Mouse (Mus musculus) retina, postnatal 7 days (tissue): ENCODE results near the gene Olfr1382.
"Not testable (repeated sequence)": the region's sequence is repeated elsewhere in the genome, so short reads cannot be mapped to it uniquely, and the experiment has no call there.

ENCODE experiments used
- DNase-seq: peaks from one replicate; pipeline ENCODE4 v3.0.0-alpha.2; 2012; ENCODE audit warnings: low read depth, low spot score

The Olfr1382 gene

GRCm38 (mm10) chr11:49527947-49528346 is at the start of gene Olfr1382:
Olfr1382 (plus strand) TSS chr11:49528247.
- no peak for DNase-seq

DNA sequence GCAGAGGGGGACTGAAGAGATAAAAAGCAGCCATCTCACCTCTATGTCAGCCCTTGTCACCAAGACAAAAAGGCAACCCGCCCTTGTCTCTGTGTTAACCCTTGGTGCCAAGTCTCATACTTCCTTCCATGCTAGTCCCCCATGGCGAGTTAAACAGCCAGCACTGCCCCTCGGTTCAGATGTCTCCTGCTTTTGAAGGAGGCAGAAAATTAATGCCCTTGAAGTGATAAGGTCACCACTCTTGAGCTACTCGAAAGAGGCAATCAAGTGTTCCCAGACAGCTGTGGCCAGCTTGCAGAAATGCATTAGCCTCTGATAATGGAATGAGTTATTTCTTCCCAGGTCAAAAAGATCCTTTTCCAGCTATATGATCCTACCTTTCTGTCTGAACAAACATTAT is 42.1 kb upstream of the Olfr1382 start:
- DNase-seq, result no peak

DNA sequence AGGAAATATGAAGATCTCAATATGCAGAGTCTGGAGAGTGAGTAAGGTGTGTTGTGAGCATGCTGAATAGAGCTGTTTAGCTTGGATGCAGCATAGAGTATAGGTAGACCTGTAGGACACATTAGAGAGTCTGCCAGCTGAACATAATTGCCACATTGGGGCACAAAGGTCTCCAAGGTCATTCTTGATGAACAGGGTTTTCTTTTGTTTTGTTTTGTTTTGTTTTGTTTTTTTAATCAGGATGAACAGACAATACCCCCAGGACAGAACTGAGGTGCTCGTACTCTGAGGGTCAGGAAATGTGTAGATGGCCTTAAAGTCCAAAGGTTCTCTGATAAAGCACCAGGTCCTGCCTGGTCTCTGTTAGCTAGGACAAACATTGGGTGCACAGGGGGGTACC is 39.3 kb upstream of the Olfr1382 start, which contains the start of gene Olfr1385:
Gene Olfr1385, plus strand, starts transcription at position 301 of the 400 bp plus-strand sequence.
- DNase-seq, result not testable (repeated sequence)

GRCm38 (mm10) chr11:49518086-49518485 is 10.0 kb upstream of the Olfr1382 start:
- DNase-seq, result no peak

GRCm38 (mm10) chr11:49519348-49519747 is 8.7 kb upstream of the Olfr1382 start, which contains the start of gene Olfr1383:
Olfr1383 (plus strand) TSS chr11:49519648.
- DNase-seq, result no peak

DNA sequence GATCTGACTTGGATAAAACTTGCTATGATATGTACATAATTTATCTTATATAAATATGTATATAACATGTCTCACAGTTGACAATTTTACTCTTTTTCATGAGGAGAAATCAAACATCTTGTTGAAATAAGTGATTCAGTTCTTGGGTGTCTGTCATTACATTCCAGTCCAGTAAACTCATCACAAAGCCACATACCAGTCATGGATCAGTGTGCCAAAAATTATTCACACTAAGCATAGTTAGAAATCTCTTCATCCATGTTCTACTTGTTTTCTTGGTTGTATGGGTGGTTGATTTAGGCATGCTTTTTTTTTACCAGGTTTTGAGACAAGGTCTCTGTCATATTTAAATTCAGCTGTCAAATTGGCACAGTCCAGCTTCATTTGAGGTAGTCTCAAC is 4.7 kb downstream of the Olfr1382 start:
- DNase-seq, result no peak

- DNase-seq, result not testable (repeated sequence)
Measured at GRCm38 (mm10) chr11:49536631-49537030, 8.6 kb downstream of the Olfr1382 start.

- not testable (repeated sequence) for DNase-seq
Measured at GRCm38 (mm10) chr11:49543149-49543548, 15.1 kb downstream of the Olfr1382 start, which contains the start of gene Olfr1381. Olfr1381 (plus strand) TSS chr11:49543449.

- DNase-seq, result not testable (repeated sequence)
Measured at GRCm38 (mm10) chr11:49554033-49554432, 26.0 kb downstream of the Olfr1382 start.

GRCm38 (mm10) chr11:49556578-49556977 is 28.5 kb downstream of the Olfr1382 start, which contains the start of gene Olfr1380:
Olfr1380 (plus strand) TSS chr11:49556878.
- DNase-seq, result not testable (repeated sequence)

DNA sequence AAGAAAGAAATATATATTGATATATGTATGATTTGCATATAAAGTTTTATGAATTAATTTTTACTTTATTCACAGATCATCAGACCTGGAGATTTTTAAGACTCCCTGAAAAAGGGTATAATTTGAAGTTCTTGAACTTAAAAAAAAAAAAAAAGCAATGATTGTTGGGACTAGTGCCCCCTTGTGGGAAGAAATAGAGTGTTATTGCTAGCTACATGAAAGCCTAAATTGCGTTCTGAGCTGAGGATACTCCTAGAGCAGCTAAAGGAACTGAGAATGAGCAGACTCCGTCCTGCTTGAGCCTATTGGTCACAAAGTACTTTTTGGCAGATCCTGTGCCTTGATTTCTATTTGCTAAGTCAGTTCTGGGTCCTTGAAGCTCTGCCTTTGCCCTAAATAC is 47.0 kb downstream of the Olfr1382 start:
- not testable (repeated sequence) for DNase-seq

DNA sequence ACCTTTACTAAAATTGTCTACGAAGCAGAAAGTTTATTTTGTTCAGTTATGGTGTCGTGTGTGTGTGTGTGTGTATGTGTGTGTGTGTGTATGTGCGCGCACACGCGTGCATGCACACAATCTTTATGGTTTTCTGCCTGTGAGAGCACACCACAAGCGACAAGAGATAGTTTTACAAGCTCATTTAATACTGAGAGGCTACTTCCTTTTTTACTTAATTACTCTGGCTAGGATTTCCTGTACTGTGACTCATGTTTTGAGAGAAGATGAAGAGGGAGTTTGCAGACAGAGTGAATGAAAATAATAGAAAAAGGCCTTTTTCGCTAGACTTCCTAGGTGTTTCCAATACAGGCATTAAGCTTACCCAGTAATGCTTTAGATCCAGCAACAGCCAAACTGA is 52.4 kb downstream of the Olfr1382 start:
- not testable (repeated sequence) for DNase-seq
